ENCODE assay signal across 12 mouse cellular contexts in the genomic region with DNA sequence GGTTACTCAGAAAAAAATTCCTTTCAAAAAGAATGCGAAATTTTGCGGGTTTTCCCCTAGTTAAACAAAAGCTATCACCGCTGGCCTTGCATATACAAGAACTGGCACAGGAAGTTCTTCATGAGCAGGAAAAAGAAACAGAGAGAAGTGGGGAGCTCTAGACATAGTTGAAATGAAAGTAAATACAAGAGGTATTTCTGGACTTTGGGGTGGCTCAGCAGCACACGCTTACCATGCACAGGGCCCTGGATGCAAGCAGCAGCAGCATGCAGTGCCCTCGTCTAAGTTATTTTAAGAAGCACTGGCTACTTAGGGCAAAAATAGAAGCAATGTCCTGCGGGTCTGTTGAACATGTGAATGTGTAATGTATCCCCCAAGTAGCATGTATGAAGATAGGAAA. TPM values are rescaled to one million over a fixed set of nuclear protein-coding genes. Genes with fewer than 3 reads are reported as not detected.
DNase-seq lines count a peak whose midpoint lies in the region; ATAC-seq lines count a peak whose summit lies in the region.
"Had no signal": no experiment of that assay in that cellular context is flagged by ENCODE, and none has a peak within 500 bp of the region (broad histone marks: within the 10 kb centered on the region; RNA-seq: fewer than 3 reads in every experiment).

No protein-coding gene starts in this region.

- DNase-seq in A20 (ENCODE audit: low read depth, low spot score): peak; percentile 72
- DNase-seq in B cell, adult 2 months: peak; percentile 8 to 18
- DNase-seq in right cerebral cortex, postnatal 25 days: no peak
- no peak for DNase-seq in left cerebral cortex, adult 11 months (ENCODE audit: low spot score)
- DNase-seq: forebrain, postnatal 0 days; spleen, adult 18-20 months had no signal

- ATAC-seq in heart, embryonic 11.5 days (replicated peaks; ENCODE audit: insufficient number of reproducible peaks, low FRiP score, low TSS enrichment): no peak
- peak; percentile 84 for ATAC-seq in inflammation-experienced regulatory T-cells, adult 6 months
- no peak for ATAC-seq in megakaryocyte-erythroid progenitor cell, adult 5-6 weeks (replicated peaks; ENCODE audit: low FRiP score, low TSS enrichment, poor library complexity, severe bottlenecking)
- ATAC-seq in kidney, embryonic 15.5 days (replicated peaks; ENCODE audit: low FRiP score): no peak
- ATAC-seq: forebrain, postnatal 0 days had no signal

- H3K4me2 ChIP-seq in heart, embryonic 11.5 days: no peak overlapping the region
- no peak overlapping the region for H3K4me2 ChIP-seq in kidney, embryonic 15.5 days
- H3K4me2 ChIP-seq: hindbrain, embryonic 13.5 days had no signal

- H3K4me1 ChIP-seq in heart, embryonic 11.5 days (ENCODE audit: control insufficient read depth, insufficient read depth, low read length): no peaks in the 10 kb centered on the region
- H3K4me1 ChIP-seq in kidney, embryonic 15.5 days: no peaks in the 10 kb centered on the region
- H3K4me1 ChIP-seq: hindbrain, embryonic 13.5 days had no signal

- WGBS in heart, embryonic 11.5 days (ENCODE audit: insufficient replicate concordance): 51% methylated on average over 6 of the region's 6 CpGs
- WGBS in kidney, embryonic 15.5 days: 69% methylated on average over 6 of the region's 6 CpGs

- no peaks in the 10 kb centered on the region for H3K9me3 ChIP-seq in heart, embryonic 11.5 days (replicated peaks; ENCODE audit: control insufficient read depth, low read length)
- no peaks in the 10 kb centered on the region for H3K9me3 ChIP-seq in kidney, embryonic 15.5 days (replicated peaks)
- H3K9me3 ChIP-seq: hindbrain, embryonic 13.5 days had no signal

- H3K4me3 ChIP-seq in heart, embryonic 11.5 days (ENCODE audit: low read depth, low read length): no peak overlapping the region
- H3K4me3 ChIP-seq in kidney, embryonic 15.5 days (replicated peaks): no peak overlapping the region
- H3K4me3 ChIP-seq: hindbrain, embryonic 13.5 days had no signal

- no peaks in the 10 kb centered on the region for H3K36me3 ChIP-seq in heart, embryonic 11.5 days (ENCODE audit: control insufficient read depth, insufficient read depth, low read length)
- H3K36me3 ChIP-seq in kidney, embryonic 15.5 days: no peaks in the 10 kb centered on the region
- H3K36me3 ChIP-seq: hindbrain, embryonic 13.5 days had no signal

- peak overlapping the region; percentile 59; the same call in 1 of the 2 replicates for H3K27ac ChIP-seq in heart, embryonic 11.5 days (ENCODE audit: low read depth, low read length)
- no peak overlapping the region for H3K27ac ChIP-seq in kidney, embryonic 15.5 days
- H3K27ac ChIP-seq: hindbrain, embryonic 13.5 days; macrophage had no signal

- H3K27me3 ChIP-seq in heart, embryonic 11.5 days (ENCODE audit: control insufficient read depth, insufficient read depth, low read length): no peaks in the 10 kb centered on the region
- H3K27me3 ChIP-seq in kidney, embryonic 15.5 days: no peaks in the 10 kb centered on the region
- H3K27me3 ChIP-seq: hindbrain, embryonic 13.5 days had no signal

- H3K9ac ChIP-seq in heart, embryonic 11.5 days (ENCODE audit: low read depth, low read length): no peak overlapping the region
- H3K9ac ChIP-seq in kidney, embryonic 15.5 days: no peak overlapping the region
- H3K9ac ChIP-seq: forebrain, postnatal 0 days; hindbrain, embryonic 13.5 days had no signal

RNA-seq across cellular contexts. Expression of a gene that starts 48.4 kb away (rescaled TPM):
- 58.6 and 61.9 TPM in 2 replicates for polyA plus RNA-seq in heart, embryonic 11.5 days (2014; fragmentation: Nextera tagmentation; extraction: Ambion mirVana)
- polyA plus RNA-seq in inflammation-experienced regulatory T-cells, adult 6 months (2017; shearing (Covaris generic)): 100 to 1,000 TPM in 2 of 3 experiments, 10 to 100 TPM in 1; 64.1 to 112 (median 102) TPM
- 82.4 and 102 TPM in 2 replicates for total RNA-seq in megakaryocyte-erythroid progenitor cell, adult 5-6 weeks (2014; fragmentation: Nextera tagmentation)
- 104 and 154 TPM in 2 replicates for total RNA-seq in megakaryocyte-erythroid progenitor cell, adult 5-6 weeks (2017)
- 93.8 and 95.8 TPM in 2 replicates for polyA plus RNA-seq in kidney, embryonic 15.5 days (2015; fragmentation: Nextera tagmentation; extraction: Ambion mirVana)

Comparison
In these comparisons a context has a peak if more than half of its experiments do, and no peak if none do; other contexts are left out.
1. DNase-seq: peak in A20 (single experiment) and B cell, adult 2 months (2 of 2); none in right cerebral cortex, postnatal 25 days (single experiment) and left cerebral cortex, adult 11 months (single experiment).